Mouse (Mus musculus) neural tube, embryonic 14.5 days (tissue): Measurements from ENCODE around the gene Hist2h2be. TPM values are rescaled to one million over a fixed set of nuclear protein-coding genes. Genes with fewer than 3 reads are reported as not detected.
"Not testable (repeated sequence)": the region's sequence is repeated elsewhere in the genome, so short reads cannot be mapped to it uniquely, and the experiment has no call there.

Experiments
- ATAC-seq: fragments of 200-750 bp; cut with Nextera tagmentation; 2 replicates; pipeline ENCODE4 v1.8.0; 2017; ENCODE audit warnings: low read depth, mild to moderate bottlenecking, moderate TSS enrichment, moderate library complexity
- H3K27ac ChIP-seq: fragments of 300-500 bp; sonication (generic); 2 replicates; pipeline ENCODE4 v1.5.1; 2014; ENCODE audit warnings: low read depth, mild to moderate bottlenecking, control low read depth, low read length, moderate library complexity, mixed read lengths
- H3K27me3 ChIP-seq: fragments of 300-500 bp; sonication (generic); 2 replicates; pipeline ENCODE4 v1.6.1; 2014; ENCODE audit warnings: low read length; ENCODE audit not compliant: control insufficient read depth, insufficient read depth
- H3K36me3 ChIP-seq: fragments of 300-500 bp; sonication (generic); 2 replicates; pipeline ENCODE4 v1.6.1; 2014; ENCODE audit warnings: low read length, mixed read lengths; ENCODE audit not compliant: control insufficient read depth, insufficient read depth
- H3K4me1 ChIP-seq: fragments of 300-500 bp; sonication (generic); 2 replicates; pipeline ENCODE4 v1.6.1; 2014; ENCODE audit warnings: low read length; ENCODE audit not compliant: control insufficient read depth, insufficient read depth
- H3K4me2 ChIP-seq: fragments of 300-500 bp; sonication (generic); 2 replicates; pipeline ENCODE4 v1.6.1; 2014; ENCODE audit warnings: mild to moderate bottlenecking, low read depth, low read length, control low read depth
- H3K4me3 ChIP-seq: fragments of 300-500 bp; sonication (generic); 2 replicates; pipeline ENCODE4 v1.5.1; 2014; ENCODE audit warnings: low read depth, low read length, control low read depth, mixed read lengths
- H3K9ac ChIP-seq: fragments of 300-500 bp; sonication (generic); replicated peaks from 2 replicates; pipeline ENCODE4 v1.6.1; 2014; ENCODE audit warnings: low read depth, mild to moderate bottlenecking, control low read depth, low read length, mixed read lengths
- H3K9me3 ChIP-seq: fragments of 300-500 bp; sonication (generic); 2 replicates; pipeline ENCODE4 v1.6.1; 2016; ENCODE audit warnings: low read length; ENCODE audit not compliant: control insufficient read depth
- WGBS: fragments of 180-500 bp; shearing (Covaris S2); extraction: QIAGEN DNeasy Blood & Tissue Kit; methylation state at CpG from one replicate; pipeline ENCODE4 v1.1.7; 2014; 5-methylcytosine and 5-hydroxymethylcytosine counted together
- polyA plus RNA-seq: library from polyadenylated mRNA; unstranded; fragments of >200 nt; fragmentation: Nextera tagmentation; extraction: Ambion mirVana; gene quantifications from 2 replicates; pipeline ENCODE4 v1.2.1, GENCODE M21; 2014

Gene Hist2h2be
- polyA plus RNA-seq, 1 experiment from 2014 or later: 4.8 TPM

- Histone ChIP-seq H3K27ac (peak overlapping the region; percentile 67; the same call in 1 of the 2 replicates), H3K9me3 (no peaks in the 10 kb centered on the region), H3K27me3 (no peaks in the 10 kb centered on the region), H3K4me1 (peaks cover 12% of the 10 kb centered on the region), H3K9ac (peak overlapping the region; percentile 8), H3K36me3 (no peaks in the 10 kb centered on the region), H3K4me3 (peak overlapping the region; percentile 28), H3K4me2 (peak overlapping the region; percentile 40)
- no peak for ATAC-seq
- 74% methylated on average over 9 of the region's 9 CpGs for WGBS
These were observed 19.9 kb downstream of the Hist2h2be start for GRCm38 (mm10) chr3:96240799-96241197.

GRCm38 (mm10) chr3:96243921-96244572 lies 23.1 kb downstream of the Hist2h2be start:
- H3K4me2 ChIP-seq: peak overlapping the region; percentile 57

GRCm38 (mm10) chr3:96245003-96245886 lies 24.3 kb downstream of the Hist2h2be start, which contains the start of gene Hist2h2aa1:
Gene Hist2h2aa1, plus strand, starts transcription at chr3:96245497.
- not testable (repeated sequence) for H3K27me3 ChIP-seq, H3K36me3 ChIP-seq, H3K9me3 ChIP-seq
- Histone ChIP-seq H3K4me2 (peak within 1 kb of the TSS; percentile 57), H3K4me3 (peak within 1 kb of the TSS; percentile 42), H3K4me1 (peaks cover 12% of the 10 kb centered on the region), H3K9ac (peak within 1 kb of the TSS; percentile 62), H3K27ac (peak within 1 kb of the TSS; percentile 92)
- ATAC-seq: peak; percentile 92
- under 1% methylated on average over 22 of the region's 88 CpGs for WGBS

More at GRCm38 (mm10) chr3:96243921-96244572, 23.1 kb downstream of the Hist2h2be start:
- peak overlapping the region; percentile 92; the same call in 1 of the 2 replicates for H3K27ac ChIP-seq
- no peaks in the 10 kb centered on the region for H3K9me3 ChIP-seq
- 89% methylated on average over 7 of the region's 7 CpGs for WGBS
- H3K9ac ChIP-seq: no peak overlapping the region
- no peaks in the 10 kb centered on the region for H3K27me3 ChIP-seq
- ATAC-seq: no peak
- H3K4me3 ChIP-seq: peak overlapping the region; percentile 42
- H3K4me1 ChIP-seq: peaks cover 12% of the 10 kb centered on the region
- no peaks in the 10 kb centered on the region for H3K36me3 ChIP-seq

- peak overlapping the region; percentile 24 for H3K4me3 ChIP-seq
- not testable (repeated sequence) for ATAC-seq
These were observed 25.1 kb downstream of the Hist2h2be start for GRCm38 (mm10) chr3:96246018-96246417.

GRCm38 (mm10) chr3:96246427-96246856 lies 25.5 kb downstream of the Hist2h2be start, which contains the start of gene Hist2h3c1:
Gene Hist2h3c1, plus strand, starts transcription at chr3:96246685.
- ATAC-seq: peak; percentile 86
- not testable (repeated sequence) for H3K9me3 ChIP-seq, H3K4me1 ChIP-seq, H3K9ac ChIP-seq, H3K27me3 ChIP-seq, H3K36me3 ChIP-seq, H3K27ac ChIP-seq
- H3K4me2 ChIP-seq: peak within 1 kb of the TSS; percentile 32; the same call in 1 of the 2 replicates
- peak within 1 kb of the TSS; percentile 24 for H3K4me3 ChIP-seq
- WGBS: no CpG with 5 or more reads among the region's 47 CpGs

More at GRCm38 (mm10) chr3:96246018-96246417, 25.1 kb downstream of the Hist2h2be start:
- not testable (repeated sequence) for H3K9me3 ChIP-seq, H3K27me3 ChIP-seq, H3K27ac ChIP-seq, H3K4me1 ChIP-seq, H3K36me3 ChIP-seq, H3K9ac ChIP-seq
- H3K4me2 ChIP-seq: peak overlapping the region; percentile 29; the same call in 1 of the 2 replicates
- under 1% methylated on average over 10 of the region's 21 CpGs for WGBS

- H3K9me3 ChIP-seq: no peaks in the 10 kb centered on the region
- WGBS: 3% methylated on average over 11 of the region's 11 CpGs
- no peaks in the 10 kb centered on the region for H3K36me3 ChIP-seq
- H3K4me2 ChIP-seq: peak overlapping the region; percentile 32; the same call in 1 of the 2 replicates
- H3K4me3 ChIP-seq: peak overlapping the region; percentile 17; the same call in 1 of the 2 replicates
- no peaks in the 10 kb centered on the region for H3K27me3 ChIP-seq
- H3K4me1 ChIP-seq: peaks cover 10% of the 10 kb centered on the region
- ATAC-seq: no peak
- H3K27ac ChIP-seq: no peak overlapping the region
- H3K9ac ChIP-seq: no peak overlapping the region
These were observed 26.6 kb downstream of the Hist2h2be start for GRCm38 (mm10) chr3:96247356-96248140.

- Histone ChIP-seq H3K9me3 (no peaks in the 10 kb centered on the region), H3K4me1 (peaks cover 10% of the 10 kb centered on the region), H3K9ac (no peak overlapping the region), H3K36me3 (no peaks in the 10 kb centered on the region), H3K4me2 (no peak overlapping the region; the same call in 1 of the 2 replicates), H3K27me3 (no peaks in the 10 kb centered on the region), H3K4me3 (no peak overlapping the region), H3K27ac (no peak overlapping the region)
- WGBS: 50% methylated on average over 6 of the region's 6 CpGs
- no peak for ATAC-seq
These were observed 27.5 kb downstream of the Hist2h2be start for GRCm38 (mm10) chr3:96248141-96249033.

- H3K9ac ChIP-seq: no peak overlapping the region
- ATAC-seq: no peak
- H3K27me3 ChIP-seq: no peaks in the 10 kb centered on the region
- peaks cover 10% of the 10 kb centered on the region for H3K4me1 ChIP-seq
- H3K36me3 ChIP-seq: no peaks in the 10 kb centered on the region
- 54% methylated on average over 4 of the region's 4 CpGs for WGBS
- no peaks in the 10 kb centered on the region for H3K9me3 ChIP-seq
- no peak overlapping the region for H3K4me2 ChIP-seq
- H3K27ac ChIP-seq: no peak overlapping the region
- H3K4me3 ChIP-seq: no peak overlapping the region
These were observed 28.1 kb downstream of the Hist2h2be start for GRCm38 (mm10) chr3:96249034-96249345.
